Mouse (Mus musculus) urinary bladder, adult 18-20 months (tissue): ENCODE measurements around the gene 1700088E04Rik.

ENCODE experiments used
- DNase-seq, 2 experiments: peaks; one replicate each; pipeline ENCODE4 v3.0.0; 2022; ENCODE audit warnings: low spot score in 2 of 2, mixed read lengths in 2 of 2

The 1700088E04Rik gene

DNA sequence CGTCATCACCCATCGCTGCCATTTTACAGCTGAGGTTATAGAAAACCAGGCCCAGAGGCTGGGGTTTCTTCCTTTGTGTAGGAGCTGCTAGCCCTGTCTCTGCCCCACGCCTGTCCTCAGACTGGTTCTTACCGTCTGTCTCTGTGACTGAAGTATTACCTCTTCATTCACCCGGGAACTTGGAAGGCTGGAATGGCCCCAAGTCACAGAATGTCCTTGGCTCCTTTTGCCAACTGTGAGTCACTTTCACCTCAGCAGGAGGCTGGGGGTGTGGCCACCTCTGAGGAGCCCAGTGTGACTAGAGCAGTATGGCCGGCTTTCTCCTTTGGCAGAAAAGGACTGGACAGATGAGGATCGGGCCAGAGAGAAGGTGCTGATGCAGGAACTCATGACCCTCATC, 9.6 kb downstream of the 1700088E04Rik start:
- peak; percentile 38 to 72 for DNase-seq

DNA sequence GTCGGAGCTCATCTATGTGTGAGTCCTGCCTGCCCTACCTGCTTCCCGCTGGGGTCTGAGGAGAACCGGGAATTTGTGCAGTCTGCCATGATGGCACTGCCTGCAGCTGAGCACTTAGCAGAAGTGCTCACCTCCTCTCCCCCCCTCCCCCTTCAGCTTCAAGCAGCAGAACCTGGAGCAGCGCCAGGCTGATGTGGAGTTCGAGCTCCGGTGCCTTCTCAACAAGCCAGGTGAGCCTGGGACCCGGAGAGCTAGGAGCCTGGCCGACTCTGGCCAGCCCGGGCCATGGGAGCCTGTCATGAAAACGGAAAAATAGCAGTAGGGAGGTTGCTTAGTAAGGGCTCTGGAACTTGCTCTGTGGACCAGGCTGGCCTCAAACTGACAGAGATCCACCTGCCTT, 10.3 kb downstream of the 1700088E04Rik start:
- DNase-seq, result no peak

GRCm38 (mm10) chr15:79129311-79129710, 11.7 kb downstream of the 1700088E04Rik start:
- no peak for DNase-seq

- DNase-seq, result no peak
These were observed 12.8 kb downstream of the 1700088E04Rik start for GRCm38 (mm10) chr15:79128208-79128607.

- no peak for DNase-seq
These were observed 14.0 kb downstream of the 1700088E04Rik start for GRCm38 (mm10) chr15:79127101-79127500.

- DNase-seq, result peak in 1 of 2 experiments; percentile 42
These were observed 14.7 kb downstream of the 1700088E04Rik start for GRCm38 (mm10) chr15:79126217-79126932.

DNA sequence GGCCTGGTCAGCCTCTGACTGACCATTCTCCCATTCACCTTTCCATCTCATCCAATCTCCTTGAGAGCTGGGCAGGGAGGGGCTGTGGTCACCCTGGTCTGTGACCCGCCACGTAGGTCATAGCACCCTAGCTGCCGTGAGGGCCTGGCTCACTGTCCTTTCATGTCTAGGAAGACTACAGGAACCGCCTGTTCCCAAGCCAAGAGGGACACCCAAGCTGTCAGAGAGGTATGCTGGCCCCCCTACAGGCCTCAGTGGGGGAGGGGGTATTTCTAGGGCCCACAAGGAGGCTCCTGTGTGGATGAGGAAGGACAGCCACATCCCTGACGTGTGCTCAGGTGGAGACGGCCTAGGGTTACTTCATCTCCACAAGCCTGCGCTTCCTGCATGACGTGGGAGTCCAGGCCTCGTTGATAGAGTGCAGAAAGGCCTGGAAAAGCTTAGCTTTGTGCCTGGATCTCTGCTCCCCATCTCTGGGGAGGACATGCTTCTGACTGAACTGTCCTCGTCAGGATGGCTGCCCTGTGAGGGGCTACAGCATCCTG, 16.6 kb downstream of the 1700088E04Rik start:
- no peak for DNase-seq

DNA sequence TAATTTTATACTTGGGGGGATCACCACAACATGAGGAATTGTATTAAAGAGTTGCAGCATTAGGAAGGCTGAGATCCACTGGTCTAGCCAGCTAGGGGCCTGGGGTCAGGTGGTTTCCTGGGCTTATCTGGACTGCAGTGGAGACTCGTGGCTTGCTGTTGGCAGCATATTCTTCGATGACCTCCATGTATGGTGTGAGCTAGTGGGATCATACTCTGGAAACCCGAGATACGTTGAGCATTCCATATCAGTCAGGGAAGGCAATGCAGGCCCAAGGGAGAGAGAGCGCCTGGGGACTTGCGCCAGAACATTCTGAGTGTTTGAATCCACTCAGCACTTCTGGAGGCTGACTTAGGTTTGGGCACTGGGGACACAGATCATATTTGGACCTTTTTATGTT, 17.3 kb downstream of the 1700088E04Rik start:
- DNase-seq, result no peak

GRCm38 (mm10) chr15:79122546-79122945, 18.5 kb downstream of the 1700088E04Rik start:
- no peak for DNase-seq

DNA sequence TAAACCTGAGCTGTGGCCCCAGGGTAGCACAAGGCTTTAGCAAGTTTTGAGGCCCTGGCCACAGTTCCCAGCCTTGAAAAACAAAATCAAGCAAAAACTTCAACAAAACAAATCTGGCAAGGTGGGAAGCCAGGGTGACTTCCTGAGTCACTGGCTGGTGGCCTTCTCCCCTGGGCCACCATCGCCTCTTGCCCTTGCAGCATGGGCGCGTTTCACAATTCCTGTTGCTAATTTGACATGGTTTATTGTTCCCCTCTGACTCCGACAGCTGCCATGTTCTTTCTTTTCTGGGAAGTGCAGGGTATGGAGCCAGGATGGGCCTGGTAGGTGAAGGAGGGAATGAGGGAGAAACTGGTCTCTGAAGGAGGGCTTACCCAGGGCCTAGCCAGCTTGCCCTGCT, 18.9 kb downstream of the 1700088E04Rik start:
- DNase-seq, result no peak

DNA sequence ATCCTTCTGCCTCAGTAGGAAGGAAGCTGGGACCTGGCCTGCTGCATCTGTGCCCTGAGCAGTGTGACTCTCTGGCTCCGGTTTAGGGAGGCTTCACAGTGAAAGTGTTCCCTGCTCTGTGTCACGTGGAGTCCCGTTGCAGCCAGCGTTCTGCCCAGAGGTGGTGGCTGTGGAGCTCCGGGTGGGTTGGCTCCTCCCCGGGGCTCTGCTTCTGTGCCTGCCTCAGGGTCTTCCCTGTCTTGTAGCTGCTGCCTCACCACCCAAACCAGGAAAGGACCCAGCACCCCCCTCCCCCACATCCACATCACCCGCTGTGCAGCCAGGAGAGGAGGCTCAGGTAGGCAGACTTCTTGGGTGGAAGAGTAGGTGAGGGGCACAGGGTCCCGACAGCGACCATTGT, 21.6 kb downstream of the 1700088E04Rik start:
- no peak for DNase-seq

DNA sequence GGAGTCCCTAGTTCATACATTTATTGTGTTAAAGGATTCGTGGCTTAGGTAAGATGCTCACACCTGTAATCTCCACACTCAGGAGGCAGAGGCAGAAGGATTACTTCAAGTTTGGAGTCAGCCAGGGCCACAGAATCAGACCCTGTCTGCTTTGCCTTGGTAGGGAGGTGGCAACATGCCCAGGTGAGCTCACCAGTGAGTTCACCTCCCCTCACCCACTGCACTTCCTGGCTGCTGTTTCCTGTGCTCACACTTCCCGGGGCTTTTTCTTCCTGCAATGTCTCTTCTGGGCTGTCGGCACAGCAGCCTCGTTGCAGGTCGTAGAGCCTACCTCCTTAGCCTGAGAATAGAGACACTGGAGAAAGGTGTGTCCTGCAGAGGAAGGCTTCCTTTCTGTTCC, 25.8 kb downstream of the 1700088E04Rik start:
- no peak for DNase-seq

DNA sequence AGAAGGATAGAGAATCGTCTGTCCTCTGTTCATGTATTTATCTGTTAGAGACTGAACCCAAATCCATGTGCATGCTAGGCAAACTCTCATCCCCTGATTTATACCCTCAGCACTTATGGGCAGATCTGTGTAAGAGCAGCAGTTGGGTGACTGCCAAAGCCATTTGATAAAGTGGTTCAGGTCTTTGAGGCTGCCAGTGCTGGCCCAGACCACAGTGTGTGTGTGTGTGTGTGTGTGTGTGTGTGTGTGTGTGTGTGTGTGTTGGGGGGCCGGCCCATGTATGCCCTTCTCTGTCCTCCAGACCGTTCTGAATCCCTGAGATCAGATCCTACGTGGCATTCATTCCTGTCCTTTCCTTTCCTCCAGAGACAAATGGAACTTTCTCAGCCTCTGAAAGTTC, 29.3 kb downstream of the 1700088E04Rik start:
- no peak for DNase-seq

DNA sequence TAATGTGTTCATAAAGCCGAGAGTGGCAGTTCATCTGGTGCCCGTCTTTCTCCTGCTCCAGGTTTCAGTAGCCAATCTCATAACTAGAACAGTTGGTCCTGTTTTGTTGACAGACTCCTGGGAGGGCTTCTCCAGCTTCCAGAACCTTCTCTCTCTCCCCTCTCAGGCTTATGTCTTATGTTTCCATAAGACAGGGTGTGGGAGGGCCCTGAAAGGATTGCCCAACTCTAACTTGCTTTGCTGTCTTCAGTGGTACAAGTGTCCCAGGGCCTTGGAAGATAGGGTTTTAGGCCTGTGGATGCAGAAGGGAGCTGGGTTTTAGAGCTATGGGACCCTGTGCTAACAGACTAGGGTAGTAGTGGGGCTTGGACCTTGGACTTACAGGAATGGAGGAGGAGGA, 30.5 kb downstream of the 1700088E04Rik start:
- no peak for DNase-seq

GRCm38 (mm10) chr15:79110031-79110430, 31.0 kb downstream of the 1700088E04Rik start:
- no peak for DNase-seq

DNA sequence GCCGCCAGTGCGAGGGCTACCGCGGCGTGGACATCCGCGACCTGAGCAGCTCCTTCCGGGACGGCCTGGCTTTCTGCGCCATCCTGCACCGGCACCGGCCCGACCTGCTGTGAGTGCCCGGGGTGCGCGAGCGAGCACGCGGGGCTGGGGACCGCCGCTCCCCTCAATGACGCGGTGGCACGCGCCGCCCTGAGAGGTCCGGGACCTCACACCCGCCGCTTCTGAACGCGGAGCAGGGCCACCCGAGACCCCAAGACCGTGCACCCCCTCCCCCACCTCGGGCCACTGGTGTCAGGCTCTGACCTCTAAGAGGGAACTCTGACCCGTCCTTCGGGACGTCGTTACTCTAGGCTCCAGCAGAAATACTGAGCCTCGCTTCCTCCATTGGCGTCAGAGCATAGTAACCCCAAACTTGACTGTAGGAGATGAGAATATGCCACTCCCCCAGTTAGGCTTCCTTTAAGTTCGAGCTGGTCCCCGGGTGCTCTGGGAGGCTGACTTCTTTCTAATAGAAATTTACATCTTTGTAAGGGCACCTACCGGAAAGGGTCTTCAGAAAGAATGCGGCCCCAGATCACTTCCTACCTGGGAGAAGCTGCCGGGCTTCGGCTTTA, 31.6 kb downstream of the 1700088E04Rik start:
- no peak for DNase-seq

DNA sequence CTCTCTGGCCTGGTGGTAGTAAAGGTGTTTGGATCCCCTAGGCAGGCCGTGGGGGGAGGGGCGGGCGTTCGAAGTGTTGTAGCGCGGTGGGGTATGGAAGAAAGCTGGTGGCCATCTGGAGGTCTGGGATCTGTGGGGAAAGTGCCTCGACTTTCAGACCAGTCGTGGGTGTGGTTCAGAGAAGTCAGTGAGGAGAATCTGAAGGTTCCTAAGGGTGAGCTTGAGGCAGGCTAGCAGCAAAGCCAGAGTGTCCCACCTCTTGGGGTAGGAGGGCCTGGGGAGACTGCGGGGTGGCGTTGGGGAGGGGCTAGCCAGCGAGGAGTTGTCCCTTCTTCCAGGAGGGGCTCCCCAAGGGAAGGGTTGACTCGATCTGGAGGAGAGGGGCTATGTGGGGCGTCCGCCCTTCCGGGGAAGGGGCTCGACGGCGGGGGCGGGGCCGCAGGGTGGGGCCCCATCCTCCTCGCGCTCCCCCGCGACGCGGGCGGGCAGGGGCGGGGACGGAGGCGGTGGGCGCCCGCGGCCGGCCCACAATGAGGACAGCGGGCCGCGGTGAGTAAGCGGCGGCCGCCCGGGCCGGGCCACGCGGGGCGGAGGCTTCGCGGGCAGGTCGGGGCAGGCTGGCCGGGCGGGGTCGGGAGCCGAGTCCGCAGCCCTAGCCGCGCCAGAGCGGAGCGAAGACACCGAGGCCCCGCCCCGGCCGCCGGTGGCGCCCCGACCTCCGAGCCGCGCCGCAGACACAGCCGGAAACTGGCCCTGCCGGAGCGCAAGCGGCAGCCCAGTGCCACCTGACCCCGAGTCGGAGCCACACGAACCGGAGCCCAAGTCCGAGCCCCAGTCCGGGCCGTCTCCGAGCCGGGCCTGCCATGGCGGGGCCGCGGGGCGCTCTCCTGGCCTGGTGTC, 32.4 kb downstream of the 1700088E04Rik start, which contains the start of gene Micall1:
TSS of gene Micall1 (plus strand) at position 478 of the 900 bp plus-strand sequence.
- peak; percentile 76 to 86 for DNase-seq

- DNase-seq, result no peak
These were observed 33.1 kb downstream of the 1700088E04Rik start for GRCm38 (mm10) chr15:79107966-79108365.

- DNase-seq, result no peak
These were observed 35.2 kb downstream of the 1700088E04Rik start for GRCm38 (mm10) chr15:79105804-79106203.

- DNase-seq, result no peak
These were observed 37.8 kb downstream of the 1700088E04Rik start for GRCm38 (mm10) chr15:79103264-79103663.

GRCm38 (mm10) chr15:79101531-79101930, 39.5 kb downstream of the 1700088E04Rik start:
- DNase-seq, result no peak

- DNase-seq, result no peak
These were observed 40.7 kb downstream of the 1700088E04Rik start for GRCm38 (mm10) chr15:79100391-79100790.
